Mouse (Mus musculus): ENCODE results near the gene Gm20388. TPM values are rescaled to one million over a fixed set of nuclear protein-coding genes. Genes with fewer than 3 reads are reported as not detected.

Gene Gm20388
- total and polyA plus RNA-seq, 3 experiments: 0.02 to 0.05 TPM; not detected in 1

GRCm38 (mm10) chr8:121273620-121274019 lies 1363.0 kb downstream of the Gm20388 start:
- no peak for ATAC-seq (ENCODE audit: extremely low read depth, insufficient number of reproducible peaks, low FRiP score, poor library complexity, severe bottlenecking)
- Histone ChIP-seq H3K4me3 (ENCODE audit: low read depth, low read length) (no peak overlapping the region; the same call in 1 of the 2 replicates), H3K4me1 (ENCODE audit: insufficient read depth, low read depth, low read length) (no peaks in the 10 kb centered on the region), H3K27me3 (ENCODE audit: insufficient read depth, low read length) (peaks cover 3% of the 10 kb centered on the region; the same call in 1 of the 2 replicates), H3K9me3 (replicated peaks) (peaks cover 93% of the 10 kb centered on the region), H3K36me3 (replicated peaks) (no peaks in the 10 kb centered on the region)
- TF ChIP-seq GATA2 (IDR thresholded peaks at IDR 0.05; ENCODE audit: borderline replicate concordance, low read depth, low read length) (no peak), TAL1 (conservative IDR thresholded peaks at IDR 0.05; ENCODE audit: low read depth, low read length) (no peak), CTCF (IDR thresholded peaks at IDR 0.05; ENCODE audit: low read depth, low read length) (no peak), GATA1 (IDR thresholded peaks at IDR 0.05; ENCODE audit: borderline replicate concordance, low read length) (no peak), POLR2AphosphoS5 (IDR thresholded peaks at IDR 0.05; ENCODE audit: insufficient replicate concordance, low read depth, low read length) (no peak)
- no peak for DNase-seq (ENCODE audit: low spot score)

GRCm38 (mm10) chr8:121280414-121280813 lies 1369.8 kb downstream of the Gm20388 start:
- no peaks in the 10 kb centered on the region for H3K36me3 ChIP-seq (replicated peaks)
- no peaks in the 10 kb centered on the region for H3K27me3 ChIP-seq (ENCODE audit: insufficient read depth, low read length)
- DNase-seq (ENCODE audit: low spot score): no peak
- ATAC-seq (ENCODE audit: extremely low read depth, insufficient number of reproducible peaks, low FRiP score, poor library complexity, severe bottlenecking): no peak
- no peak overlapping the region; the same call in 1 of the 2 replicates for H3K4me3 ChIP-seq (ENCODE audit: low read depth, low read length)
- TF ChIP-seq GATA2 (IDR thresholded peaks at IDR 0.05; ENCODE audit: borderline replicate concordance, low read depth, low read length): no peak
- no peak for TF ChIP-seq TAL1 (conservative IDR thresholded peaks at IDR 0.05; ENCODE audit: low read depth, low read length)
- no peak for TF ChIP-seq GATA1 (IDR thresholded peaks at IDR 0.05; ENCODE audit: borderline replicate concordance, low read length)
- TF ChIP-seq CTCF (IDR thresholded peaks at IDR 0.05; ENCODE audit: low read depth, low read length): no peak
- TF ChIP-seq POLR2AphosphoS5 (IDR thresholded peaks at IDR 0.05; ENCODE audit: insufficient replicate concordance, low read depth, low read length): no peak
- peaks cover 87% of the 10 kb centered on the region for H3K9me3 ChIP-seq (replicated peaks)
- H3K4me1 ChIP-seq (ENCODE audit: insufficient read depth, low read depth, low read length): no peaks in the 10 kb centered on the region

DNA sequence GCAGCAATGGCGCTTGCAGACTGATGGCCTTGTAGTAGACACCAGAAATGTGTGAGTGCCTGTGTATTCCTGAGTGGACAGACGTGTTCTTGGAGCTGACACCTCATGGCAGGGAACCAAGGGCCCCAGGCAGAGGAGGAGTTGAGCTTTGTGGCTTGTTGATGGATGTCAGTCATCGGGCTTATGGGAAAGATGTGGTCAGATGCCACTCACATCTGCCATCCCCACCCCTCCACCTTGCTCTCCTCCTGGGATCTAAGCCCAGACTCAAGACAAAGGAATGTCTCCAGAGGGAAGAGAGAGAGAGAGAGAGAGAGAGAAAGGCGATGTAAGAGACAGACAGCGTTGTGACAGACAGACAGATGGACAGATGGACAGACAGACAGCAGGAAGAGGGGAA lies 1378.7 kb downstream of the Gm20388 start:
- Histone ChIP-seq H3K4me1 (ENCODE audit: insufficient read depth, low read depth, low read length) (no peaks in the 10 kb centered on the region), H3K4me3 (ENCODE audit: low read depth, low read length) (no peak overlapping the region), H3K9me3 (replicated peaks) (peaks cover 95% of the 10 kb centered on the region), H3K36me3 (replicated peaks) (no peaks in the 10 kb centered on the region), H3K27me3 (ENCODE audit: insufficient read depth, low read length) (no peaks in the 10 kb centered on the region)
- TF ChIP-seq GATA2 (IDR thresholded peaks at IDR 0.05; ENCODE audit: borderline replicate concordance, low read depth, low read length) (no peak), GATA1 (IDR thresholded peaks at IDR 0.05; ENCODE audit: borderline replicate concordance, low read length) (no peak), TAL1 (conservative IDR thresholded peaks at IDR 0.05; ENCODE audit: low read depth, low read length) (no peak), POLR2AphosphoS5 (IDR thresholded peaks at IDR 0.05; ENCODE audit: insufficient replicate concordance, low read depth, low read length) (no peak), CTCF (IDR thresholded peaks at IDR 0.05; ENCODE audit: low read depth, low read length) (no peak)
- DNase-seq (ENCODE audit: low spot score) (no peak), ATAC-seq (ENCODE audit: extremely low read depth, insufficient number of reproducible peaks, low FRiP score, poor library complexity, severe bottlenecking) (no peak)

GRCm38 (mm10) chr8:121290547-121290946 lies 1379.9 kb downstream of the Gm20388 start:
- H3K27me3 ChIP-seq (ENCODE audit: insufficient read depth, low read length): no peaks in the 10 kb centered on the region
- no peak overlapping the region for H3K4me3 ChIP-seq (ENCODE audit: low read depth, low read length)
- no peaks in the 10 kb centered on the region for H3K36me3 ChIP-seq (replicated peaks)
- H3K9me3 ChIP-seq (replicated peaks): peaks cover 96% of the 10 kb centered on the region
- no peak for TF ChIP-seq POLR2AphosphoS5 (IDR thresholded peaks at IDR 0.05; ENCODE audit: insufficient replicate concordance, low read depth, low read length)
- TF ChIP-seq CTCF (IDR thresholded peaks at IDR 0.05; ENCODE audit: low read depth, low read length): no peak
- no peak for TF ChIP-seq TAL1 (conservative IDR thresholded peaks at IDR 0.05; ENCODE audit: low read depth, low read length)
- TF ChIP-seq GATA1 (IDR thresholded peaks at IDR 0.05; ENCODE audit: borderline replicate concordance, low read length): no peak
- TF ChIP-seq GATA2 (IDR thresholded peaks at IDR 0.05; ENCODE audit: borderline replicate concordance, low read depth, low read length): no peak
- no peak for DNase-seq (ENCODE audit: low spot score)
- ATAC-seq (ENCODE audit: extremely low read depth, insufficient number of reproducible peaks, low FRiP score, poor library complexity, severe bottlenecking): no peak
- H3K4me1 ChIP-seq (ENCODE audit: insufficient read depth, low read depth, low read length): no peaks in the 10 kb centered on the region

GRCm38 (mm10) chr8:121293418-121293817 lies 1382.8 kb downstream of the Gm20388 start:
- no peaks in the 10 kb centered on the region for H3K27me3 ChIP-seq (ENCODE audit: insufficient read depth, low read length)
- no peaks in the 10 kb centered on the region for H3K4me1 ChIP-seq (ENCODE audit: insufficient read depth, low read depth, low read length)
- H3K4me3 ChIP-seq (ENCODE audit: low read depth, low read length): no peak overlapping the region; the same call in 1 of the 2 replicates
- H3K36me3 ChIP-seq (replicated peaks): no peaks in the 10 kb centered on the region
- peaks cover 95% of the 10 kb centered on the region for H3K9me3 ChIP-seq (replicated peaks)
- ATAC-seq (ENCODE audit: extremely low read depth, insufficient number of reproducible peaks, low FRiP score, poor library complexity, severe bottlenecking): no peak
- no peak for DNase-seq (ENCODE audit: low spot score)
- TF ChIP-seq TAL1 (conservative IDR thresholded peaks at IDR 0.05; ENCODE audit: low read depth, low read length) (no peak), CTCF (IDR thresholded peaks at IDR 0.05; ENCODE audit: low read depth, low read length) (no peak), GATA1 (IDR thresholded peaks at IDR 0.05; ENCODE audit: borderline replicate concordance, low read length) (no peak), GATA2 (IDR thresholded peaks at IDR 0.05; ENCODE audit: borderline replicate concordance, low read depth, low read length) (no peak), POLR2AphosphoS5 (IDR thresholded peaks at IDR 0.05; ENCODE audit: insufficient replicate concordance, low read depth, low read length) (no peak)

- no peak for TF ChIP-seq CTCF (IDR thresholded peaks at IDR 0.05; ENCODE audit: low read depth, low read length)
- no peak for TF ChIP-seq GATA2 (IDR thresholded peaks at IDR 0.05; ENCODE audit: borderline replicate concordance, low read depth, low read length)
- TF ChIP-seq TAL1 (conservative IDR thresholded peaks at IDR 0.05; ENCODE audit: low read depth, low read length): no peak
- no peak for TF ChIP-seq GATA1 (IDR thresholded peaks at IDR 0.05; ENCODE audit: borderline replicate concordance, low read length)
- no peak for TF ChIP-seq POLR2AphosphoS5 (IDR thresholded peaks at IDR 0.05; ENCODE audit: insufficient replicate concordance, low read depth, low read length)
- Histone ChIP-seq H3K36me3 (replicated peaks) (no peaks in the 10 kb centered on the region), H3K27me3 (ENCODE audit: insufficient read depth, low read length) (no peaks in the 10 kb centered on the region), H3K4me3 (ENCODE audit: low read depth, low read length) (no peak overlapping the region), H3K9me3 (replicated peaks) (peaks cover 94% of the 10 kb centered on the region), H3K4me1 (ENCODE audit: insufficient read depth, low read depth, low read length) (no peaks in the 10 kb centered on the region)
- DNase-seq (ENCODE audit: low spot score) (no peak), ATAC-seq (ENCODE audit: extremely low read depth, insufficient number of reproducible peaks, low FRiP score, poor library complexity, severe bottlenecking) (no peak)
Observed at GRCm38 (mm10) chr8:121294234-121295108, 1383.8 kb downstream of the Gm20388 start.

All from G1E (cell line).